Mouse (Mus musculus): ENCODE data around the gene Slc34a3.
A peak's percentile ranks its signal among the peaks of the same experiment; 100 is the strongest.

Gene Slc34a3

DNA sequence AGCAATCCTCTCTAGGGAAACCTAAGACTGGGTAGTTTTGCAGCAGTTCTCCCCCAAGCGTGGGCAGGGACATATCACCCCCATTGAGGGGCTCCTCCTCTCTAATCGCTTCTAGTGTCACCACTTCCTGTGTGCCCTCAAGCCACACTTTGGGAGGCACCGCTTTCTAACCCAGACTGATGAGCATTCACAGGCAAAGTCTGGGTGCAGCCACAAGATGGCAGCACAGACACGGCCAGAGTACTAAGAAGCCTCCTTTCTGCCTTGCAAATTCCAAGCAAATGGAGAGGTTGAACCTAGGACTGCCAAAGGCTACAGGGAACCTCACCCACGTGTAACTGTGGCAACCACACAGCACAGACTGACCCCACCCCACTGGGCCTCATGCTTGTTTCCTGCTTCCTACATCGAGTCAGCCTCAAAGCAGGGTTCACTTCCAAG is 40.8 kb downstream of the Slc34a3 start:
- DNase-seq = peak; percentile 87 to 91

DNA sequence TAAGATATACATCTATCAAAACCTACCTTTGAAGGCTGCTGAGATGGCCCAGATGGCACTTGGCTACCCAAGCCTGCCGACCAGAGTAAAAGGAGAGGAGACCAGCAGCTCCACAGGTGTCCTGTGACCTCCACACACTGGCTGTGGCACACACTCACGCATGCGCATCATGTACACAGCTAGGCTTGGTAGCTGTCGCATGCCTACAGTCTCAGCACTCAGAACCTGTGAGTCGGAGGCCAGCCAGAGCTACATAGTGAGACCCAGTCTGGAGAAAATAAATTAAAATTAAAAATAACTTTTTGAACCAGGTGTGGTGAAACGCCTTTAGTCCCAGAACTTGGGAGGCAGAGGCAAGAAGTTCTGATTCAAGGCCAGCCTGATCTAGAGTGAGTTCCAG is 46.3 kb downstream of the Slc34a3 start:
- no peak for DNase-seq

DNA sequence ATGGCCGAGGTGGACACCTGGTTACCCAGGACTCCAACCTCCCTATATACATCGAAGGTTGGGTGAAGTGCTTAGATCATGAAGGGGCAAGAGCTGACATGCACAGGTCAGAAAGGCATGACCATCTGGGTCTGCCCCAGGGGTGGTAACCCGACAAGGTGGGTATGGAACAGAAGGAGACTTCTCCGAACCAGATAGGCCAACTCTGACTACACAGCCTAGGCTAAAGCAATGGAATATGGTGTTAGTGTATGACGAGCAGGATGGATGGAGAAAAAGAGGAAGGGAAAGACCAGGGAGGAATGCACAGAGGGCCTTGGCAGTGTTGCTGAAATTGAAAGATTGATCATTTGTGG is 47.6 kb downstream of the Slc34a3 start:
- no peak for DNase-seq

DNA sequence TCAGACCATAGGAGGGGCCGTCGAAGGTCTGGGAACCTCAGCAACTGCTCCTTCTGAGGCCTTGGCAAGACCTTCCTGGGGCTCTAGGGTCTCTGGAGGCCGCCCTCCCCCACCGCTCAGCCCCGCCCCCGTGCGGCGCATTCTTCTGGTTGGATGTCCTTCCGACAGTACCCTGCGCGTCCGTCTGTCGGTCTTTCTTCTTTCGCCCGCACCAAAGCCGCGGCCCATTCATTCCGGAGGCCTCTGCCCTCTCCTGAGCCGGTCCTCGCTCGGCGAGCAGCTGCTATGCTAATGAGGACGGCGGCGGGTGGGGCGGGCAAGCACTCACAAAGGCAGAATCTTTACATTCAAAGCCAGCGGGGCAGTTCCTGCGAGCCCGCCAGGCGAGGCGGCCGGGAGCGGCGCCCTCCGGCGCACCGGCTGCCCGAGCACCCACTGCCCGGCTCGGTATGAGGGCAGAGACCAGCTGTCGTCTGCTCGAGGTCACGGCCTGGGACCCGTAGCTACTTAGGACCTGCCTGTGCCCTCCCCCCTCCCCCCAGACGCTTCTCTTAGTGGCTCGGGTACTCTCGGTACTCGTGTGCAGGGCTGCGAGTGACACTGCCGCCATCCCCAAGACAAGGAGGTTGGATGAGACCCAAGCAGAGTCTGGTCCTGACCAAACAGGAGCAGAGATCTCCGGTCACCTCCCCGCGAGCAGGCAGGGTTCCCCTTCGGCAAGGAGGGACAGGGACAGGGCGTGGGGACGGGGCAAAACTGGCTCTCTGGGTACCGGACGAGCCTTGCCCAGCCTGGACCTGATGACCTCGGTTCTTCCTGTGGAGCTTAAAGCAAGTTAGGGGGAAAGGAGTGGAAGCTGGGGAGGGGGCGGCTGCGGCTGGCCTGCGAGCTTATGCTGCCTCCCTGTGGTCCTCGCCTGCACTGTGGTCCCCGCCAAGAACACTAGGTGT is 48.3 kb downstream of the Slc34a3 start:
- DNase-seq = peak; percentile 65 to 81

DNA sequence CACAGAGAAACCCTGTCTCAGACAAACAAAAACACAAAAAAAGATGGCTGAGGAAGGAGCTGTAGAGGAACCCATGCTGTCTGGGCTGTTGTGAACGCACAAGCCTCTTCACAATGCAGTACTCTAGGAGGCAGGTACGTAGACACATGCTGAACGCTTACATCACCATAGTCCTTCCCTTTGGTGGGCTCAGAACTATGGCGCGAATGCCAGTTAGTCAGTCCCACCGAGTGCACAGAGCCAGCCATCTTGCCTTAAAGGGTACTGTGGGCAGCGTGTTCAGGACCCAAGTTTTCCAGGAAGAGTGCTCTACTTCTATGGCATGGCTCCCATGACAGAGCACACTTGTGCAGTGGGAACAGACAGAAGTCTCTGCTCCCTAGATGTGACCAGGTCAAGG is 49.7 kb downstream of the Slc34a3 start:
- DNase-seq = peak in 1 of 2 experiments; percentile 26

DNA sequence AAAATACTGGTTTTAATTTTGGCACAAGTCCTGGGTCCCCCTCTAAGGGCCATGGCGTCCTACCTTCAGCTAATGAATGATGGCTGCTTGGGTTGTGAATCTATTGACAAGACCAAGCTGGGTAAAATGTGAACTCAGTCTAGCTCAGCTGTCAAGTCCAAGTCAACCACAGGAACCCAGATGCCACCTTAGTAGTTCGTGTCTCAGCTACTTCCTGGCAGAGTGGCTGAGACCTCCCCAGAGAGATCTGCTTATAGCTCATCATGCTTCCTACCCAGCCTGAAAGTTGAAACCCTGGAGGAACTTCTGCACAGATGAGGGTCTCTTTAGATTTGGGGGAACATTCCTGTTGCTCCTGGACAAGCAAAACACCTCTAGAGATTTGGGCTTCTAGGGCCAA is 50.8 kb downstream of the Slc34a3 start:
- DNase-seq = peak in 1 of 2 experiments; percentile 17

DNA sequence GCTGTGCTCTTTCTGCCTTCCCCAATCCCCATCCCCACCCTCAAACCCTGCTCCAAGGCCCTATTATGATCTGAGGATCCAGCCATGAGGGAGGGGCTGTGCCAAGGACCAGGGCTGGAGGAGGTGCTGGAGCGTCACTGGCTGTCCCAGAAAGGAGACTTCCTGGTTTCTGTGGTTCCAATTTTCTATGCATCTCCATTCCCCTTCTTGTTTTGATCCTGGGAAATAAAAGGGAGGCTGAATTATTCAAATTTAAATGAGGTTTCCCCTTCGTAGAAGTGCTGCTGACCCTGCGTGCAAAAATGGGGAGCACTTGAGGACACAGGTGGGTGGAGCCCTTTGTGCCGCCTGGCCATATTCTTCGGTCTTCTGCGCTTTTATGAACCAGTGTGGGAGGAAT is 51.5 kb downstream of the Slc34a3 start:
- DNase-seq = no peak

DNA sequence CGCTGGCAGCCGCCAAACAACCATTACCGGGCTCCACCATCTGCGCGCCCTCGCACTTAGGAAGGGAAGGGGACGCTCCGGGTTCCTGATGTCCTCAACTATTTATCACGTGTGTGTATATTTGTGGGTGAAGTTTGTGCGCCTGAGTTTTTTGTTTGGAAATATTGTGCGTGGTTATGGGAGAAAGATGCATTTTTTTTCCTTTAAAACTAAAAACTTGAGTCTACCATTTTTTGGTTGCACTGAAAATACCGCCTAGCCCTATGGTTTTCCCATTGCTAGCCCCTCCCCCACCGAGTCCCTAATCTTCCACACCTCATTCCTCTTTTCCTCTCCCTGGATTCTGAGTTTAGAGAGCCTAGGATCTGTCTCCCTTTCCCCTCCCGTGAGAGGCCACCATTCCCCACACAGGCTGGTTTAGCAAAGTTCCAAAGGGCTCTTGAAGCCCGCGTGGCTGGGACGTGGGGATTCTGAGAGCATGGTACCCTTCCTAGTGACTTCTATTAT is 52.2 kb downstream of the Slc34a3 start:
- DNase-seq = no peak

DNA sequence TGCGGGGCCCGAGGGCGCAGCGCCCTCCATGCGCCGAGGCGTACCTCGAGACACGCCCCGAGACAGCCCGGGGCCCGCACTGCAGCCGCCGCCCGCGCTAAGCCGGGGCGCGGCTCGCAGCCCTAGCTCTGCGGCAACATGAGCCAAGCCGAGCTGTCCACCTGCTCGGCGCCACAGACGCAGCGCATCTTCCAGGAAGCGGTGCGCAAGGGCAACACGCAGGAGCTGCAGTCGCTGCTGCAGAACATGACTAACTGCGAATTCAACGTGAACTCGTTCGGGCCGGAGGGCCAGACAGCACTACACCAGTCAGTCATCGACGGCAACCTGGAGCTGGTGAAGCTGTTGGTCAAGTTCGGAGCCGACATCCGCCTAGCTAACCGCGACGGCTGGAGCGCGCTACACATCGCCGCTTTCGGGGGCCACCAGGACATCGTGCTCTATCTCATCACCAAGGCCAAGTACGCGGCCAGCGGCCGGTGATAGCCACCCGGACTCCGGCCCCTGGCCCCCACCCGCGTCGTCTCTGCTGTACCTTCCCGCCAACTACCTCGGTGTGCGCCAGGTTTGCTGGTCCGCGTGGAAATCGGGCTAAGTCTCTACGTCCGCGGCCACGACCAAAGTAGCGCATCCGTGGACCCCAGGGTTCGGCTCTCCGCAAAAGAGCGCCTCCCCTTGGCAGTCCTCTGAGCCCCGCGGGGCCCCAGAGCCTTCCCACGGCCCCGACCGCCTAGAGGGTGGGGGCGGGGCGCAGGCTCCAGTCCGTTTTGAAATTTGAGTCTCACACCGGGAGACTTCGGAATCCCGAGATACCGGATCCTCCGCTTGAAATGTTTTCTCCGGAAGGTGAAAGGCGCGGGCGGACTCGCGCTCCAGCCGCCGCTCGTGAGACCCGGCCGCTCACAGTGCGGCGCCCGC is 52.9 kb downstream of the Slc34a3 start:
- peak; percentile 32 to 64 for DNase-seq

DNA sequence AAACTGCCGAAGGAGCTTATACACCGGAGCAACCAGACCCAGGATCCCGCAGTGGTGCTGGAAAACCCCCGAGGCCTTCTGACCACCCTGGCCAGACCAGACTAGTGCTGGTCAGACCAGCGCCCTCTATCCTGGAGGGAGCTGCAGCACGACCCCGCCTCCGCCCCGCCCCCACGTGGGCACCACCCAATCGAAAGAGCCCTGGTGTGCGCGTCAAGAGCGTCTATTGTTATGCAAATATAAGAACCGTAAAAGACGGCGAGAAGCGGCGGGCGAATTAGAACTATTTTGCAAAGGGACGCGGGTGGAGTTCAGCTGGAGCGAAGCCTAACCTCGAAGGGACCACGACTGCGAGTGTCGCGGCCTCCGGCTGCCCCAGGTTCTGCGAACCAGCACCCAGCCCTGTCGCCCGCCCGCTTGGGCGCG is 53.7 kb downstream of the Slc34a3 start, which contains the start of gene Nrarp:
TSS of gene Nrarp (plus strand) at position 281 of the 426 bp plus-strand sequence.
- peak; percentile 93 to 96 for DNase-seq

DNA sequence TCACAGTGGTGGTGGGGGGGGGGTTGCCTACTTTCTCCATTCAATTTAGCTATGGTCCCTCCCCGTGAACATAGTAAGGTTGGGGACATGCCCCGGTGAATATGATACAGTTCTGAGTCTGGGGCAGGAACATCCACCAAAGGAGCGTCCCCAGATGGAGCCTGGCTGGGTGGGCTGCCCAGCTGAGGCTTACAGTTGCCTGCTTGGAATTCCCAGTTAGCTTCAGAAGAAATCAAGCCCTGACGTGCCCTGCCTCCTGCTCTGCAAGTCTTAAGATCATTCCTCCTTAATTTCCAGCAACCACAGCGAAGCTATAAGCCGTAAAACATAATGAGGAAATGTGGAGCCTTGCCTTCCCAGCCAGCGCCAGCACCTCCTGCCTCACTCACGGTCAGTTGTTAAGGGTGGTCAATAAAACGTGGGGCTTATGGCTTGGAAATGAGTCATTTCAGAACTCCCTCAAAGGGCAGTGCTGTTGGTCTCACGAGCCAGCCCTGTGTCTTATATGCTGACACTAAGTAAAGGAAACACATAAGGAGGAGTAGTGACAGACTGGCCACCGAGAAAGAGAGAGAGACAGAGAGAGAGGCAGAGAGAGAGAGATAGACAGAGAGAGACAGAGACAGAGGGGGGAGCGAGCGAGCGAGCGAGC is 54.5 kb downstream of the Slc34a3 start:
- no peak for DNase-seq
